Mouse (Mus musculus) heart, postnatal 25 days (tissue): ENCODE data around the gene Itgb5. TPM values are rescaled to one million over a fixed set of nuclear protein-coding genes. Genes with fewer than 3 reads are reported as not detected.
A peak's percentile ranks its signal among the peaks of the same experiment; 100 is the strongest.

Experiments
- DNase-seq: peaks from one replicate; pipeline ENCODE4 v3.0.0; 2022; ENCODE audit warnings: low spot score
- intact Hi-C: fragments of 180-260 bp; cut with DNase I; formaldehyde crosslinking; loops from one replicate; pipeline ENCODE4 v1.15.1; 2025
- total RNA-seq, 2 experiments: library from RNA; stranded (reverse); gene quantifications; 2 replicates each; pipeline ENCODE4 v1.2.3; 2021

Gene Itgb5
- total RNA-seq, 2 experiments from 2014 or later, result 73.9 to 80.2 TPM

DNA sequence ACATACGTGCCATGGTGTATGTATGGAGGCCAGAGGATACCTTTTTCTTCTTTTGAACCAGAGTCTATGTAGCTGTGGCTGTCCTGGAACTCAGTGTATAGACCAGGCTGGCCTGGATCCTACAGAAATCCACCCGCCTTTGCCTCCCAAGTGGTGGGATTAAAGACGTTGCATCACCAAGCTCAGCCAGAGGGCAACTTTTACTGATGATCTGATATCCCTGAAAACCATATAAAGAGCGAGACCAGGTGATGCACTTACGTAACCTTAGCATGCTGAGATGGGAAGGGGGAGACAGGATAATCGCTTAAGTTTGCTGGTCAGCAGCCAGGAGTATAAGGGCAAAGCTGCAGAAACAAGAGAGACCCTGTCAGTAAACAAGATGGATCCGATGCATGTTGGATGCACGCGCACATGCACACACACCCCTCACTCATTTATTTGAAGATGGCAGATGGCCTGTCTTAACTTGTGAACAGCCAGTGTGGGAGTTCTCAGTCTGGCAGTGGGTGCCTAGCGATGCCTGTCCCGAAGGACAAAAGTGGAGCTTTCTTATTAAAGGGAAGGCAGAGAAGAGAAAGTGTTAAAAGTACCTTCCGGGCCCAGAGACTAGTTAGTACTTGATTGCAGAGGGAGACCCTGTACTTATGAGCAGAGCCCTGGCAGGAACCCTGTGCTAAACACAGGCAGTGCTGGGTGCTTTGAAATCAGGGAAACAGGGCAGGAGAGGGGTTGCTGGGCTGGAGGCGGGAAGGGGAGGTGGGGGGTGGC lies 41.7 kb downstream of the Itgb5 start:
- intact Hi-C loops, result no loop called here
- no peak for DNase-seq

DNA sequence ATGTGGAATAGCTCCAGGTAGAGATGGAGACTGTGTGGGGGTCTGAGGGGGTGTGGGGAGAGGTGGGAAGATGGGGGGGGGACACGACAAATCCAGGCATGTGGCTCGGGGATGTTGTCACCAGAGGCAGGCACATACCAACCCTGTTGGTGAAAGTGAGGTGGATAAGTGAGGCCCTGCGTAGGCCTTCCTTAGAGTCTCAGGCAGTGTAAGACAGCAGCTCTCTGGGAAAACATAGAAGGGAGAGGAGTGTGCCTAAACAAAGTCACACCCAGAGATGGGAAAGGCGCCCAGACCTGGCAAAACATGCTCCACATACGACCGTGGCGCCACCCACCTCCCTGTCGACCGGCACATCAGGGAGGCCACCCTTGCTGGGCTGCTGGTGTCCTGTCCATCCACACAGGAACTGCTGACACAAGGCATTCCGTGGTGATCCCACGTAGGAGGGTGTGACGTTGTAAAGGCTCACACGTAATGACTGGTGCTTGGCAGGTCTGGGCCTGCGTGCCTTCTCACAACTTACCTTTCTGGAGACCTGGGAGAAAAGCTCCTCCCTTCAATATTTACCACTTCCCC lies 42.5 kb downstream of the Itgb5 start:
- intact Hi-C loops, result no loop called here
- no peak for DNase-seq

DNA sequence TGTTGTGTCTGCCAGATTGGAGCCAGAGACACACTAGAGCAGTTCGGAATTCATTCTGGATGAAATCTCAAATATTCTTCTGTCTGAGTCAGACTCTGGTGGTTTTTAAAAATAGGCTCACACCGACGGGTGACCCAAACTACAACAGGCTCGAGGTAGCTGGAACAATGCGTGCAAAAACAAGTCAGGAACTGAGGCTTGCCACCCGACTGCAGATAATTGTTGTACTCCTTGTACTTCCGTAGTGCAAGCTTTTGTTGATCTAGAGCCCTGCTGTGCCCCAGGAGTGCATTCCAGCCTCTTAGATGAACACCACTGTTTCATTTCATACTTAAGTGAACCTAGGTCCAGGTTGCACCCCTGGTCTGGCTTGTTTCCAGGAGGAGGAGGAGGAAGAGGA lies 43.8 kb downstream of the Itgb5 start:
- no peak for DNase-seq
- intact Hi-C loops, result no loop called here

DNA sequence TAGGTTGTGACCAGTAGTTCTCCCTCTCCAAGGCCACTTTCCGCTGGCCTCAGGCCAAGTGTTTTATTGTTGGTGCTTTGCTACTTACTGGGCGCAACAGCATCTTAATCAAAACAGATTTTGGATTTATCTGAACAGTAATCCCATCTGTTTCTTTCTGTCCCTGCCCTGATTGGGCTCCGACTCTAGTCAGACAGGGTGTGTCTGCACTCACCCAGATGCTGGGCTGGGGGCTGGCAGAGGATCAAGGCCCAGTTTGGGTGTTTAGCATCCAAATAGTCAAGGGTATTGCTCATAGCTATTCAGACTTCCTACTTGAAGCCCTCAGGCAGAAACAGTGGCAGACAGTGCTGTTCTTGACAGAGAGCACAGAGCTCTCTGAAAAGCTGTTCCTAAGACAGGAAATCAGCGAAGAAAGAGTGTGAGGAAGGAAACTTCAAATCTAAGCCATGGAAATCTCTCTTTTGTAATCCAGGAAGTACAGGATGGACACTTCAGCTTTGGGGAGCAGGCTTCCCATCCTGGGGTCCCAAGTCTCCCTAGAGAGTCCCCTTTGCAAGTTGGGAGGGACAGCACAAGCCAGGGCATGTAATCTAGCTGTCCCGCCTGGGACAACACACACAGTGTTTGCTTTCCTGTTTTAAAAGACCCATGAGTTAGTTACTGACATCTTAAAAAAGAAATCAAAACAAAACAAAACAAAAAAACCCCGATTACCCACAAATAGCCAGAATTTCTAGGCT lies 48.7 kb downstream of the Itgb5 start:
- peak; percentile 66 for DNase-seq
- intact Hi-C loops, result no loop called here

DNA sequence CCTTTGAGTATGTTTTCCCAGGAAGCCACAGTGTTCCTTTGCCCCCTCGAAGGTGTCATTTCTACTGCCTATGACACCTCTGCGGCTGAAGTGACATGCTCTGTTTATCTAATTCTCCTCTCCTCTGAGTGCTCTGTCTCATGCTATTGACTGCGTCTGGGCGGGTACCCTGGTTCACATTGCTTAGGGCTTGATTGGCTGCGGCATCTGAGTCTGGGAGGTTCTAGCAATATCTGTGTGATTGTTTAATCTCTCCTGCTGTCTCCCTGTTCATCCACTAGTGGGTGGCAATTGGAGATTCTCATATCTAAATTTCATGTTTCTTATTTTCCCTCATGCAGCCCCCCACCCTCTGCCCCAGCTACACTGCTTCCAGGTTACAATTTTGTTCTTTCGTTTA lies 49.6 kb downstream of the Itgb5 start:
- intact Hi-C loops, result no loop called here
- DNase-seq, result no peak

DNA sequence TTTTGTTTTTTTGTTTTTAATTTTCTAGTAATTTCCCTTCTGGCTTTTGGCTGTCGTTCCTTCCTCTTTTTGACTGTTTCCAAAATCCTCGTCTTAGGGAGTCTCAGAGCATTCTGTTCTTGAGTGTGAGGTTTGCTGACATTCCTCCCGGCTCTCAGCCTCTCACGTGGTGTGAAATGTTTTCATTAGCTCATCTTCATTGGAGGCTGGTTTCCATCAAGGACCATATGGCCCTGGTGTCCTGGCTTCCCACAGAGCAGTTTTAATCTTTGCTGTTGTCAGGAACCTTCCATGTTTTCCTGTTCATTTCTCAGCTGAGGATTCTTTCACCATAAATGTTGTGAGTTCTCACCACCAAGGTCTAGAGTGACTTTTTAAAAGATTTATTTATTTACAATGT lies 50.1 kb downstream of the Itgb5 start:
- intact Hi-C loops, result no loop called here
- no peak for DNase-seq

DNA sequence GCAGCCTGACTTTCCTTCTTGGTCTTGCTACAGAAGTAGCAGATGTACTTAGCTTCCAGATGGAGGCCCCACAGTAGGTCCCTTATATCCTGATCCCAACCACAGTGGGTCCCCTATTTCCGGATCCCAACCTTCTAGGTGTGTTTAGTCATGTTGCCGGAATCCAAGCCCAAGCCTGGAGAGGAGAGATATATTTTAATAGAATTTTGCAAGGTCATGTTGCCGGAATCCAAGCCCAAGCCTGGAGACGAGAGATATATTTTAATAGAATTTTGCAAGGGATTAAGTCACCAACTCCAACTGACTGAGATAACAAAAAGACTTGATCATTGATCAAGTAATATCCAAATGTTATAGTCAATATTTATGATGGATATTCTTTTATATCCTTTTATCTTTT lies 51.3 kb downstream of the Itgb5 start:
- intact Hi-C loops, result no loop called here
- DNase-seq, result no peak

DNA sequence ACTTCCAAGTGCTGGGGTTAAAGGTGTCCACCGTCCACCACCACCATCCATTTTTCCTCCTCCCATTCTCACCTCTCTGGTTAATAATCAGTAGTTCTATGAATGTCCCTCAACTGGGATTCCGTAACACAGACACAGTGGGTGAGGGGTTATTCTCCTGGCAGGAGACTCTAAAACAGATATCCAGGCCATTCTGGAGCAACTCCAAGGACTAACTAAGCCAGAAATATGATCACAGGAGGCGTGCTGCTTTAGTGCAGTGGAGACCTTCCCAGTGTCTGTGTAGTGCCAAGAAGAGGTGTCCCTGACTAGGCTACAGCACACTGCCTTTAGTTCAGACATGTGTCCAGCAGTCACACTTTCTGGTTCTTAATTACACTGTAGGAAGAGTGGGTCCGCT lies 53.1 kb downstream of the Itgb5 start:
- intact Hi-C loops, result loop anchor here (1.0 kb wide), 1 partner anchor 23 kb away; no protein-coding TSS in a partner anchor
- DNase-seq, result no peak

DNA sequence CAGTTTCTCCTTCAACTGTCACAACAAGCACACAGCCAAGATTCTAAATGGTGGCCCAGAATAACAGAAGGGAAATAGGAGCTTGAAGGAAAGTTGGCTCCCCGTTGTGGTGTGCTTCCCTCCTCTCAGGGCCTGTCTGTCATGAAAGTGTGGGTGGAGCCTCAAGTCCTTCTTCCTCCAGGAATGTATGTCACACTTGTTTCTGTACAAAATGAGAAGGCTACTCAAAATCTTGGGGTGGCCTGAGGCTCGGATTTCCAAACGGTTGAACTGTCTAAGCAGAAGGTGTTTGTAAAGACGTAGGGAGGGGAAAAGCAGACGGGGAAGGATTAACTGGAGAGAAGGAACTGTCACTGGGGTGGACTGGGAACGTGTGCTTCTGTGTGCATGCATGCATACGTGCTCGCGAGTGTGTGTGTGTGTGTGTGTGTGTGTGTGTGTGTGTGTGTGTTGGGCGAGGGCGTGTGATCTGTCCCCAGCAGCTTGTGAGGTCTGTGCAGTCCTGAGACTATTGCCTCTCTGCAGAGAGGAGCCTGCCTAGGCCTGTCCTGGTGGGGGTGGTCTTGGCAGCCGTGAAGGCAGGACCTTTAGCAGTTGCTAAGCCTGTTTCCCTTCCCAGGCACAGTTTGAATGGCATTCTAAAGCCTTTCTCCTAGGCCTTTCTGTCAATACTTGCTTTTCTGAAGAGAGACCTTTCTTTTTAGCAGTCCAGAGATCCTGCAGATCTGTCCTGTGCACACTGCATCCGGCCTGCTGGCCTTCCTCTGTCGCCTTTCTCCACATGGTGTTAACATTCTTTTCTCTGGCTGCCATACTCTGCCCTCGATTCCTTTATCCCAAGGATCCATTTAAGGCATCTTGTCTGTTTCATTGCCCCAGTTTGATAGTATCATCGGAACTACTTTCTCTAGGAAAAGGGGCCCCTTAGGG lies 53.8 kb downstream of the Itgb5 start:
- intact Hi-C loops, result no loop called here
- DNase-seq, result no peak

DNA sequence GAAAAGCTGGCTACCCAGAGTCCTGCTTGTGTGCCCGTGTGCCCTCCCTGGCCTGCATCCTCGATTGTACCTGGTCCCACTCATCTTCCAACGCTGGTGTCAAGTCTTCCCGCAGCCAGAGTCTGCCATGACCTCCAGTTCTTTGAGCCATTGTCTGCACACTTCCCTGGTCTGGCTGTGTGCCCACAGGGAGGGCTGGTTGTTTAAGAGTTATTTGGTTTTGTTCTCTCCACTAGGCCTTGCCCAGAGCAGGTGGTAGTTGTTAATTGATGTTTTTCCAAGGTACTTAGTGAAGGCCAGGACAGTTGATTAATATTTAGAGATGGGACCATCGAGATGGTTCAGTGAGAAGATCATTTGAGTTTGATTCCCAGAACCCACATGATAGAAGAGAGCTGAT lies 54.7 kb downstream of the Itgb5 start:
- DNase-seq, result no peak
- intact Hi-C loops, result no loop called here

DNA sequence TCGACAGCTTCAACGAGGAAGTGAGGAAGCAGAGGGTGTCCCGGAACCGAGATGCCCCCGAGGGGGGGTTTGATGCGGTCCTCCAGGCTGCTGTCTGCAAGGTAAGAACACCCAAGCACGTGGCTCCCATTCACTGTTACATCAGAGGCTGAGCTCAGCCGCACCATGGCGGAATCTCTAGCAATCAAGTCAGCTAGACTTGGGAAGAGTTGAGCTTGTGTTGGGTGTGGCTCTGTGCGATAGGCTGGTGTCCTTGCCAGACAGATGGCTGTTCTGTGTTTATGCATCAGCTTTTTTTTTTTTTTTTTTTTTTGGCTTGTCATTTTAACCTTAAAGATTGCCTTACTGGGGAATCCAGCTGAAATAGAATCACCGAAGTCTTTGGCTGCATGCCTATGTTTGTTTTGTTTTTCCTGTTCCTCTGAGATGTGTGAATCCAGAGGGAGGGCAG lies 55.6 kb downstream of the Itgb5 start:
- intact Hi-C loops, result no loop called here
- no peak for DNase-seq

DNA sequence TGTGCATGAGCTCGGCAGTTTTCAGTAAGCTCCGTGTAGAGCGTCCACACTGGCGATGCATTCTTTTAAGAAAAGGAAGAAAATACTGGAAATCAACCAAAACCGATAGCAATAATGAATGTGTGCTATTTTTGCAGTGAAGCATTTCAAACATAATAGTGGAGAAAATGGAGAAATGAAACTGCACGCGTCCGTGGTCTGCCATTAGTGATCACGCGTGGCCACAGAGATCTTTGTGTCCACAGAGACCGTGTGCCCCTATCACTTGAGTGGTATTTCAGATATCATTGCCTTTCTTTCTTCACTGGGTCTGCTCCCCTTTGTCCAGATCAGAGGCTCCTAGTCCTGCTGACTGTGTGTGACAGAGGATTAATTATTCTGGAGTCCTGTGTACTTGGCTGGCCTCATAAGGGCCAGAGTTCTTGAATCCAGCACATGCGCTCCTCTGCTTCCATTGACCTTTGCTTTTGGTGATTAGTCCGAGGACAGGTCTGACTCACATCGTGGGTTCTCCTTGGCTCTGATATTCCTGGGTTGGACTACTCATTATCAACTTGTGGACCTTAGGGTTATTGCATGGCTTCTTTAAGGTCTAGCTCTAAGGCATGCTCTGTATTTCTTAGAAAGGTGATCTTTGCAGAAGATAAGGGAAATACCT lies 56.3 kb downstream of the Itgb5 start:
- intact Hi-C loops, result no loop called here
- no peak for DNase-seq

DNA sequence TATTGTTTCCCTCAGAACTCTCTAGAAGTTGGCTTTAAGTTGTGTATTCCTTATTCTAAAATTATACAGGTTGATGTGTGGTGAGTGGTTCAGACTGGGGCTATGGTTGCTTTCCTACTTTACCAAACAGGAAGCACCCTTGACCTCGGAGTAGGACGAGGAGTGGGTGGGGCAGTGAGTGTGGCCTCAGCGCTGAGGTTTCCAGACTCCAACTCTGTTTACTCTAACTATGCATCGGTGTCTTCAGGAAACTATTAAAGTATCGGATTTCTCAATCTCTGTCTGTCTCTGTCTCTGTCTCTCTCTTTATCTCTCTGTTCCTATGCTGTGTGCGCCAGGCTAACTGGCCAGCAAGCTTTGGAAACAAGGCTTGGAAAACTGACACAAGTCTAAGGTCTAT lies 57.2 kb downstream of the Itgb5 start:
- no peak for DNase-seq
- intact Hi-C loops, result no loop called here

DNA sequence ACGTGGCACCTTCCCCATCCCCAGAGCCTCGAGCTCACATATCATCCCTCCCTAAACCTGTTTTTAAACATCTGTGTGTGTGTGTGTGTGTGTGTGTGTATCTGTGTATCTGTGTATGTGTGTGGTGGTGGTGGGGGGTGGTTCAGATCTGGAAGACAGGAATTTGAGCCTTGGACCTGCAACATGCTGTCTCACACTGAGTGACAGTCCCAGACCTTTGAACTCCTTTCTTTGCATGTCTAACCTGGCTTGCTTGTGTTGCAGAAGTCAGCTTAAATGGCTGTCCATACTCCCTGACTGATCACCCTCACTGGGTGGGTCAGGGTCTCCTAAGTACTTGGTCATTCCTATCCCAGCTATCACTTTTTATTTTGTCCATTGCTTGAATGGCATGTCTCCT lies 58.5 kb downstream of the Itgb5 start:
- intact Hi-C loops, result loop anchor here (2.0 kb wide), 1 partner anchor 57 kb away; no protein-coding TSS in a partner anchor
- DNase-seq, result no peak

DNA sequence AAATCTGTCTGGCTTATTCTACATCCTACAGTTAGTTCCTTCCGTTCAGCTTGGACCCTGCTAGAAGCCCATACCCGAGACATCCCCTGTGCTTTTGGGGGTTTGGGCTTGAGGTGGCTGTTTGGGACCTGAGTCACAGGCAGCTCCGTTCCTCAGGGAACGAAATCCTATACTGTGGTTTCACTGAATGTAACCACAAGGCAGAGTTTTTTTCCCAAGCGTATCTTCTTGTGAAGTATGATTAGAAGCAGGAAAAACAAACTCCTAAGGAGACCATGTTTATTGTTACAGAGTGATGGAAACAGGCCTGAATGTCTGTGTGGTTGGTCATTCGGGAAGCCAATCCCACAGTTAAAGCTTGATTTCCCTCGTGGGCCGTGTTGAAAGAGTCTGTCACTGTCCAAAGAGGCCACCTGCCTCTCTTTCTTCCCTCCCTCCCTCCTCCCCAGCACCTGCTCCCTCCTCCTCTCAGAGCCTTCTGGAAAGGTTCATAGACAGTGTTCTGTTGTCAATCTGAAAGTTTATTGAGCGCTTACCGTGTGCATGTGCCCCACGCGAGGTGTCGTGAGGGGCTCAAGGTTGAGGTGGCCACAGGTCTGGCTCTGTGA lies 59.6 kb downstream of the Itgb5 start:
- intact Hi-C loops, result loop anchor here (2.0 kb wide), 1 partner anchor 58 kb away; no protein-coding TSS in a partner anchor
- DNase-seq, result no peak

DNA sequence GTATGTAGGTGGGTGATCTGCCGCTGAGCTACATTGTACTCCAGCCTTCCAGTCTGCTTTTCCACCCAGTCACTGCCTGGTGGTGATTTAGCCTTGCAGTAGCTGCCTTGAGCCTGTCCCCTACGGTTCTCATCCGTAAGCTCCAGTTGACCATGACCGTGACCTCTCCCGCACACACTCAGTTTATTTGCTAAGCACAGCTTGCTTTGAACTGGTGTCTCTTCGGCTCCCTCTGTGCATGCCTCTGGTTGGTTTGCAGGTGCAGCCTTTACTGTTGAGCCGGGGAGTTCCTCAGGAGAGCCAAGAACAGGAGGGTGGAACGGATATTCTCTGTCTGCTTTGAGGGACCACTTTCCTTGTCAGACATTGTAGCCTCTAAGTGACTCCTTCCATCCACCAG lies 61.6 kb downstream of the Itgb5 start:
- intact Hi-C loops, result no loop called here
- no peak for DNase-seq

DNA sequence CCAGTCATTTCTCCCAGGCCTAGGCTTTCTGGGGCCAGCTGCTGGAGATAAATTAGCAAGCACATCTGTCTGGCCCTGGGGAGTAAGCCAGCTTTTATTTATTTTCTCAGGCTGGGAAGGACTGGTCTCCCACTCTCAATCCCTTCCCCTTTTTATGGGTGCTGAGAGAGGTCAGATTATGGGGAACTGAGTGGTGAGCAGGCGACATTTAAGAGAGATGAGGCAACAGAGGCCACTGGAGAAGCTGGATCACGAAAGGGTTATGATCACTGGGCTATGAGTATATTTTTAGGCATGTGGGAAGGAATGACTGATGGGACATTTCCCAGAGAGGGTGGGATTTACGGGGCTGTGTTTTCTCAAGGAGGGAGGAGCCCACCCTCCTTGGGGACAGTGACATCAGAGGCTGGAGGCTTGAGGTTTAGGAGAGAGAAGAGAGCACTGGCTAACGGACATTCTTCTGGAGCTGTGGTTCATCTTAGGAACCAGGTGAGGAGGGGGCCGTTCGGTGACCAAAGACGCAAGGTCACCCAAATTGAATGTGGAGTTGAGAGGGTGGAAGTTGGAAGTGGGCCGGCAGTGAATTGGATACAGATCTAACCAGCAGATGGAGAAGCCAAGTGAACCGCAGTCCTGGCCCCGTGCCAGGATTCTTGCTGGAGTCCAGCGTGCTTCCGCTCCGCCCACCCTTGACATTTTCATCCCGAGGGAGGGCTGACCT lies 62.3 kb downstream of the Itgb5 start:
- peak; percentile 77 for DNase-seq
- intact Hi-C loops, result loop anchor here (1.0 kb wide), 1 partner anchor 50 kb away; no protein-coding TSS in a partner anchor

DNA sequence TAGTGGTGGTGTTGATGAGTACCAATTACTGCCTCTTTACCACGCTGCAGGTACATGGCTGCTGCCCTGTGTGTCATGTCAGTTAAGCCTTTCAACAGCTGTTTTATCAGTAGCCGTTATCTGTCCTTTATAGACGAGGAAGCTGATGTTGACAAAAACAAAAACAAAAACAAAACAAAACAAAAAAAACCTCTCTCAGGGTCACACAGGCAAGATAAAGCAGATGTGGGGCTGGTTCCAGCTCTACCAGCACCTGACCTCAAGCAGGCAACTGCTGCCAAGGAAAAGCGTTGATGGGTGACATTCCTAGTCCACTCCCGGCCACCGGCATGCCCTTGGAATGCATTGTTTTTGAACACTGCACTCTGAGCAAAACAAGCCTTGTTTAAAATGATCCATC lies 63.1 kb downstream of the Itgb5 start:
- no peak for DNase-seq
- intact Hi-C loops, result loop anchor here (1.0 kb wide), 1 partner anchor 49 kb away; no protein-coding TSS in a partner anchor
